Mouse (Mus musculus) lung, postnatal 4 days (tissue): ENCODE measurements around the gene Gm9837.

Experiments
- DNase-seq, 2 experiments: peaks; one replicate each; pipeline ENCODE4 v3.0.0; 2021

Gene Gm9837

DNA sequence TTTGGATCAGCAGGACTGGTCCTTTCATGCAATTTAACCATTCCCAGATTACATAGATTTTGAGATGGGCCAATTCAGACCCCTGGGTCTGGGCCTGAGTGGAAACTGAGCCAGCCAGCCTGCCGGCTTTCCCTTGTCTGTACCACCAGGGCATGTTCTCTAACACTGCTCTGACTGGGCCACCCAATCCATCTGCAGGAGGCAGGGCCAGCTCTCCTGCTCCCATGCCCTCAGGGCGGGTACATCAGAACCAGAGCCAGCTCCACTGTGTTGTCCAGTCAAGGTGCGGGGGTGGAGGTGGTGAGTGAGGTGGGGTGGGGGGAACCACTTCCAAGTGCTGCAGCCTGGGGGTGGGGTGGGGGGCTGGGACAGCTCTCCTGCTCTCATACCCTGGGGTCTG lies 16.1 kb upstream of the Gm9837 start:
- DNase-seq, result no peak

- no peak for DNase-seq
Observed at GRCm38 (mm10) chr11:53485719-53486118, 15.4 kb upstream of the Gm9837 start.

- no peak for DNase-seq
Observed at GRCm38 (mm10) chr11:53483159-53483891, 13.0 kb upstream of the Gm9837 start.

- DNase-seq, result no peak
Observed at GRCm38 (mm10) chr11:53481088-53481730, 10.9 kb upstream of the Gm9837 start.

DNA sequence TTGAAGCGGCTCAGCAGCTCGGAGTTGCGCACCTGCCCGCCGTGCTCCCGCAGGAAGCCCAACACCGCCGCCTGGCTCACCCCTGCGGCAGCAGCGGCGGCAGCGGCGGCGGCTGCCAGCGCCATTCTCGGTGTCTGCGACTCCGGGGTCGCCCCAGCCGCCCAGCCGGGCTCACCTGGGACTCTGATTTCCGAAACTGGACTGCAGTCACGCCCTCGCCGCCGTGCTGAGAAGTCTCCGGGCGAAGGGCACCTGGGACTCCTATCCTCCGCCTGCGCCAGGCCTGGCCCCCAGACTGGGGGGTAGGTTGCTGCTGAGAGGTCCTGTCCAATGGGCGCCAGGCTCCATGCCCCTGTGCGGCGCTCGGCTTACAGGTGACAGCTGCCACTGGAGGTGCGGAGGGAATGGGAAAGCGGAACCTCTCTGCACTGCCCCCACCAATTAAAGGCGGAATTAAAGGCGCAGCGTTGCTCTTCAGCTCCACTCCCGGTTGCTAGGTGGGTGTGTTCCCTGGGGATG lies 9.6 kb upstream of the Gm9837 start, which contains the start of the genes Gm9945 and Sowaha:
Gm9945 (plus strand) TSS at position 384 of the 519 bp plus-strand sequence.
Sowaha (minus strand) TSS at position 492 of the 519 bp plus-strand sequence.
- DNase-seq, result peak; percentile 34 to 54

- no peak for DNase-seq
Observed at GRCm38 (mm10) chr11:53479171-53479782, 9.0 kb upstream of the Gm9837 start.

- DNase-seq, result no peak
Observed at GRCm38 (mm10) chr11:53478383-53479170, 8.3 kb upstream of the Gm9837 start.

GRCm38 (mm10) chr11:53477833-53478232 lies 7.6 kb upstream of the Gm9837 start:
- DNase-seq, result no peak

- no peak for DNase-seq
Observed at GRCm38 (mm10) chr11:53475620-53476019, 5.3 kb upstream of the Gm9837 start.

DNA sequence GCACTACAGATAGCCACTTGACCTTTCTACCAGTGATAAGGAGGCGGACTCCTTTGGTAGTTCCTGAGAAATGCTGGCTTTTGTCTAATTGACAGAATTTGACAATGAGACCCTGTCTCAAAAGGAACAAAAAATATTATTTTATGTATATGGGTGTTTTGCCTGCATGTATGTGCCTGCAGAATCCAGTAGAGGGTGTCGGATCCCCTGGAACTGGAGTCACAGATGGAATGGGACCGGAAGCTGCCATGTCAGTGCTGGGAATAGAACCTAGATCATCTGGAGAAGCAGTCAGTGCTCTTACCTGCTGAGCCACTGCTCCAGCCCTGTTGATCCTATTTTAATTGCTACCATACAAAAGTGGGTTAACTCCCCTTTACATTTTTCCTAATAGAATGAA lies 2.4 kb upstream of the Gm9837 start:
- DNase-seq, result no peak

DNA sequence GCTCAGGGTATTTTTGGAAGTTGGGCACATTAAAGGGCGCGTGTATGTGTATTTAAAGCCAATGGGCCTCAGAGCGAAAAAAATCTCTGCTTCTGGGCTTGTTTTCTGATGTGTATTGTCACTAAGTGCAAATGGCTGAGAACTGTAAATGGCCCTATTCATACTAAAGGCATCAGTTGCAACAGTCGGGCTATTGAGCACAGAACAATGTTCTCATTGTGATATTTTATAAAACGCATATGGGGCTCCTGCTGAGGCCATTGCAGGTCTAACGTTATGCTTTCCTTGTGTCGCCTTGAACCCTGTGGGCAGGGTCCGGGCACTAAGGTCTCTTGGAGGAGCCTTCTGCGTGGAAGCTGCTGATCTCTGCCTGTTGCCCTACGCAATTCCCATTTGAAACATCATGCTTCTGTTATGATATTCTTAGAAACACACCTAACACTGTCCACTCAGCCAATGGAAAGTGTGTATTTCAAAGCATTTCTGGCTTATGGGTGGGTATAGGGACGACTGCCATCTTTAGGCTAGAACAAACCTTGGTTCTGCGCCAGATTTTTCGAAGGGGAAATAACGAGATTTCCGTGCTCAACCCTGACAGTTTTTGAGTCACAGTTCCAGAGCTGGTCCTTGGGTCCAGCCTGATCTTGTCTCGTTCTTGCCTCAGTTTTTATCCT lies 848 bp downstream of the Gm9837 start:
- DNase-seq, result no peak

GRCm38 (mm10) chr11:53466231-53466971 lies 3.9 kb downstream of the Gm9837 start:
- DNase-seq, result peak; percentile 77 to 83

DNA sequence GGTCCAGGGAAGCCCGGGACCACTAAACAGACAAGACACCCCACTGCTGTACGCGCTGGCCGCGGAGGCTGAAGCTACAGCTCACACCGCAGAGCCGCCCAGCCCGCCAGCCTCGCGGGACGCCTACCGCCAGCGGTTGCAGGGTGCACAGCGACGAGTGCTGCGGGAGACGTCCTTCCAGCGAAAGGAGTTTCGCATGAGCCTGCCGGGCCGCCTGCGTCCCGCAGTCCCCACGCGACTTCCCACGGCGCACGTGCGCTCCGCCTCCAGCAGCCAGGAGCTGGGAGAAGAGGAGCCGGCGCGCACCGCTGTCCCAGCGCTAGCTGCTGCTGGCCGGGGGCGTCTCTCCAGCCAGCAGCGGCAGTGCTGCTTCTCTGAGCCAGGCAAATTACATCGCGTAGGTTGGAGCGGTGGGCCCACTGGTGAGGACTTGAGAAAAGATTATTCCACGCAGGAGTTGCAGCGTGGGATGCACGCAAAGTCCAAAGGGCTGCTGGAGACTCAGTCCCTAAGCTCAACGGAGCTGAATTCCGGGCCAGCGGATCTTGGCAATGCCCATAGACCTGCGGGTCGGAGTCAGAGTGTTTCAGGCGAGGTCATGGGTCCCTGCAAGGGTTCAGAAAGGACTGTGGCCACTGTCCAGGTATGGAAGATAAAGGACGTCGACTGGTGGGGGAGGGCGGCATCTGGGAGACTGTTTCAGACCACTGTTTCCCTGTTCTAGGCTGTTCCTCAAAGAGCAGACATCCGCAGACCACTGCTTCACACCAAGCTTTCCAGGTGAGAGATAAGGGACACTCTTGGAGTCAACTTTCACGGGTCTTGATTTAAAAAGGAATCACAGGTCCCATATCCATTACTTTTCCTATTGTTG lies 6.5 kb downstream of the Gm9837 start:
- DNase-seq, result no peak

DNA sequence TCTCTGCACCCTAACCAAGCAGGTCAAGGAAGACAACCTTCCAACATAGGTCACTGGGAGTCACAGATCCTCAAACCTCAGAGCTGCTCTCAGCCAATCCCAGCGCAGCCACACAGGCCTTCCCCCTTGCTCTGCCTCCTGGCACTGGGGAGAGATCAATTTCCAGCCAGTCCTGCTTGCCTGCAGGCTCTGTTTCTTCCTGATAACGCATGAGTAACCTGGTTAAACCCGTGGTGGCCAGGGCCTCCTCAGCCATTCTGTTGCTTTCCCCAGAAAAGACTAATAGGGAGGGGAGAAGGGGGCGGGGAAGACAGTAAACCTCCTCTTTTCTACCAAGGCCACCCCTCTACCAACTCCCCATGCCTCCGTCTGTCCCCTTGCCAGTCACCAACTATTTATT lies 8.6 kb downstream of the Gm9837 start:
- no peak for DNase-seq

DNA sequence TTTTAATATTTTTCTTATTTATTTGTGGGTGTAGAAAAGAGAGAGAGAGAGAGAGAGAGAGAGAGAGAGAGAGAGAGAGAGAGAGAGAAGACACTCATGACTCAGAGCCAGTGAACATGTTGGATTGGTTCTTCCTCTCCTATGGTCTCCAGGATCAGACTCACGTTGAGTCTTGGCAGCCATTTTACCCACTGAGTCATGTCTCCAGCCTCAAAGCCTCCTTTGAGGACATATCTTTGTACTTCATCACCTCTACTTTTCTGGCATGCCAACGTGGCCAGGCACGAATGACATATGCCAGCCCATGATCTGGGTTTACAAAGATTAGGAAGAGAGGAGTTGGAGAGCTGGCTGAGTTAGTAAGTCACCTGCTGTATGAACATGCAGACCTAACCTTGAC lies 10.1 kb downstream of the Gm9837 start:
- DNase-seq, result no peak

GRCm38 (mm10) chr11:53458996-53459395 lies 11.3 kb downstream of the Gm9837 start:
- DNase-seq, result no peak

- no peak for DNase-seq
Observed at GRCm38 (mm10) chr11:53457372-53457954, 12.8 kb downstream of the Gm9837 start.

- DNase-seq, result peak; percentile 76 to 84
Observed at GRCm38 (mm10) chr11:53456474-53457371, 13.6 kb downstream of the Gm9837 start, which contains the start of the genes Gm10447 and Shroom1. TSS of gene Gm10447 (minus strand) at chr11:53457110. TSS of gene Shroom1 (plus strand) at chr11:53457205.

GRCm38 (mm10) chr11:53453031-53453430 lies 17.2 kb downstream of the Gm9837 start:
- no peak for DNase-seq
